Mouse (Mus musculus): ENCODE measurements around the gene B4galnt4. TPM values are rescaled to one million over a fixed set of nuclear protein-coding genes. Genes with fewer than 3 reads are reported as not detected.

B4galnt4 gene
- polyA plus RNA-seq, 1 experiment from 2014 or later = 53.0 TPM

- 92% methylated on average over 4 of the region's 4 CpGs for WGBS
- H3K9ac ChIP-seq (replicated peaks; ENCODE audit: low read depth, low read length) = no peak overlapping the region
Observed at GRCm38 (mm10) chr7:141052016-141052415, 8.9 kb upstream of the B4galnt4 start.

GRCm38 (mm10) chr7:141052421-141052820 is 8.5 kb upstream of the B4galnt4 start:
- WGBS = 91% methylated on average over 2 of the region's 2 CpGs
- H3K9me3 ChIP-seq (ENCODE audit: control insufficient read depth, low read length) = no peaks in the 10 kb centered on the region
- ATAC-seq = no peak
- H3K9ac ChIP-seq (replicated peaks; ENCODE audit: low read depth, low read length) = no peak overlapping the region
- no peak overlapping the region for H3K4me3 ChIP-seq (replicated peaks; ENCODE audit: low read length)
- peaks cover 7% of the 10 kb centered on the region for H3K4me1 ChIP-seq (replicated peaks; ENCODE audit: control insufficient read depth, insufficient read depth, low read length)
- no peak overlapping the region for H3K27ac ChIP-seq (ENCODE audit: low read length)
- no peaks in the 10 kb centered on the region for H3K36me3 ChIP-seq (ENCODE audit: control insufficient read depth, insufficient read depth)
- H3K4me2 ChIP-seq (ENCODE audit: low read length) = no peak overlapping the region
- no peaks in the 10 kb centered on the region for H3K27me3 ChIP-seq (replicated peaks; ENCODE audit: control insufficient read depth, insufficient read depth, low read length)

More at GRCm38 (mm10) chr7:141052016-141052415, 8.9 kb upstream of the B4galnt4 start:
- Histone ChIP-seq H3K27me3 (replicated peaks; ENCODE audit: control insufficient read depth, insufficient read depth, low read length) (no peaks in the 10 kb centered on the region), H3K27ac (ENCODE audit: low read length) (no peak overlapping the region), H3K4me2 (ENCODE audit: low read length) (no peak overlapping the region), H3K4me3 (replicated peaks; ENCODE audit: low read length) (no peak overlapping the region), H3K4me1 (replicated peaks; ENCODE audit: control insufficient read depth, insufficient read depth, low read length) (peaks cover 10% of the 10 kb centered on the region), H3K9me3 (ENCODE audit: control insufficient read depth, low read length) (no peaks in the 10 kb centered on the region), H3K36me3 (ENCODE audit: control insufficient read depth, insufficient read depth) (no peaks in the 10 kb centered on the region)
- no peak for ATAC-seq

GRCm38 (mm10) chr7:141055785-141056184 is 5.1 kb upstream of the B4galnt4 start:
- no peak overlapping the region for H3K9ac ChIP-seq (replicated peaks; ENCODE audit: low read depth, low read length)
- no peak overlapping the region for H3K4me3 ChIP-seq (replicated peaks; ENCODE audit: low read length)
- 80% methylated on average over 4 of the region's 4 CpGs for WGBS
- no peaks in the 10 kb centered on the region for H3K36me3 ChIP-seq (ENCODE audit: control insufficient read depth, insufficient read depth)
- H3K4me2 ChIP-seq (ENCODE audit: low read length) = no peak overlapping the region
- H3K4me1 ChIP-seq (replicated peaks; ENCODE audit: control insufficient read depth, insufficient read depth, low read length) = peaks cover 5% of the 10 kb centered on the region
- no peak for ATAC-seq
- no peaks in the 10 kb centered on the region for H3K9me3 ChIP-seq (ENCODE audit: control insufficient read depth, low read length)
- H3K27me3 ChIP-seq (replicated peaks; ENCODE audit: control insufficient read depth, insufficient read depth, low read length) = no peaks in the 10 kb centered on the region
- no peak overlapping the region for H3K27ac ChIP-seq (ENCODE audit: low read length)

- Histone ChIP-seq H3K4me1 (replicated peaks; ENCODE audit: control insufficient read depth, insufficient read depth, low read length) (peaks cover 11% of the 10 kb centered on the region), H3K4me3 (replicated peaks; ENCODE audit: low read length) (no peak overlapping the region), H3K27ac (ENCODE audit: low read length) (no peak overlapping the region), H3K9me3 (ENCODE audit: control insufficient read depth, low read length) (no peaks in the 10 kb centered on the region), H3K27me3 (replicated peaks; ENCODE audit: control insufficient read depth, insufficient read depth, low read length) (no peaks in the 10 kb centered on the region), H3K4me2 (ENCODE audit: low read length) (no peak overlapping the region), H3K9ac (replicated peaks; ENCODE audit: low read depth, low read length) (no peak overlapping the region), H3K36me3 (ENCODE audit: control insufficient read depth, insufficient read depth) (no peaks in the 10 kb centered on the region)
- ATAC-seq = no peak
- WGBS = 88% methylated on average over 6 of the region's 6 CpGs
Observed at GRCm38 (mm10) chr7:141056976-141057375, 3.9 kb upstream of the B4galnt4 start.

- Histone ChIP-seq H3K4me1 (replicated peaks; ENCODE audit: control insufficient read depth, insufficient read depth, low read length) (peaks cover 17% of the 10 kb centered on the region), H3K9me3 (ENCODE audit: control insufficient read depth, low read length) (no peaks in the 10 kb centered on the region), H3K36me3 (ENCODE audit: control insufficient read depth, insufficient read depth) (no peaks in the 10 kb centered on the region), H3K4me2 (ENCODE audit: low read length) (no peak overlapping the region), H3K27me3 (replicated peaks; ENCODE audit: control insufficient read depth, insufficient read depth, low read length) (no peaks in the 10 kb centered on the region), H3K4me3 (replicated peaks; ENCODE audit: low read length) (no peak overlapping the region), H3K27ac (ENCODE audit: low read length) (no peak overlapping the region), H3K9ac (replicated peaks; ENCODE audit: low read depth, low read length) (no peak overlapping the region)
- 93% methylated on average over 1 of the region's 1 CpGs for WGBS
- no peak for ATAC-seq
Observed at GRCm38 (mm10) chr7:141057541-141057940, 3.4 kb upstream of the B4galnt4 start.

GRCm38 (mm10) chr7:141058601-141059341 is 2.1 kb upstream of the B4galnt4 start:
- H3K4me3 ChIP-seq (replicated peaks; ENCODE audit: low read length) = no peak overlapping the region
- H3K9ac ChIP-seq (replicated peaks; ENCODE audit: low read depth, low read length) = no peak overlapping the region
- H3K9me3 ChIP-seq (ENCODE audit: control insufficient read depth, low read length) = no peaks in the 10 kb centered on the region
- H3K27me3 ChIP-seq (replicated peaks; ENCODE audit: control insufficient read depth, insufficient read depth, low read length) = no peaks in the 10 kb centered on the region
- 93% methylated on average over 14 of the region's 14 CpGs for WGBS
- H3K4me1 ChIP-seq (replicated peaks; ENCODE audit: control insufficient read depth, insufficient read depth, low read length) = peaks cover 25% of the 10 kb centered on the region
- no peak overlapping the region for H3K27ac ChIP-seq (ENCODE audit: low read length)
- H3K36me3 ChIP-seq (ENCODE audit: control insufficient read depth, insufficient read depth) = no peaks in the 10 kb centered on the region
- H3K4me2 ChIP-seq (ENCODE audit: low read length) = no peak overlapping the region
- ATAC-seq = no peak

- Histone ChIP-seq H3K36me3 (ENCODE audit: control insufficient read depth, insufficient read depth) (peaks cover 6% of the 10 kb centered on the region), H3K27ac (ENCODE audit: low read length) (0 out of 2 replicates have a peak overlapping the region, but pooled peaks have one; percentile 67), H3K27me3 (replicated peaks; ENCODE audit: control insufficient read depth, insufficient read depth, low read length) (no peaks in the 10 kb centered on the region), H3K4me3 (replicated peaks; ENCODE audit: low read length) (peak overlapping the region; percentile 87), H3K4me2 (ENCODE audit: low read length) (peak overlapping the region; percentile 87), H3K9me3 (ENCODE audit: control insufficient read depth, low read length) (no peaks in the 10 kb centered on the region), H3K9ac (replicated peaks; ENCODE audit: low read depth, low read length) (peak overlapping the region; percentile 92), H3K4me1 (replicated peaks; ENCODE audit: control insufficient read depth, insufficient read depth, low read length) (peaks cover 25% of the 10 kb centered on the region)
- 67% methylated on average over 2 of the region's 2 CpGs for WGBS
- ATAC-seq = no peak
Observed at GRCm38 (mm10) chr7:141059929-141060328, 975 bp upstream of the B4galnt4 start.

- Histone ChIP-seq H3K27me3 (replicated peaks; ENCODE audit: control insufficient read depth, insufficient read depth, low read length) (no peaks in the 10 kb centered on the region), H3K4me3 (replicated peaks; ENCODE audit: low read length) (peak overlapping the region; percentile 87), H3K27ac (ENCODE audit: low read length) (peak overlapping the region; percentile 67), H3K9ac (replicated peaks; ENCODE audit: low read depth, low read length) (peak overlapping the region; percentile 92), H3K9me3 (ENCODE audit: control insufficient read depth, low read length) (no peaks in the 10 kb centered on the region), H3K4me1 (replicated peaks; ENCODE audit: control insufficient read depth, insufficient read depth, low read length) (peaks cover 25% of the 10 kb centered on the region), H3K36me3 (ENCODE audit: control insufficient read depth, insufficient read depth) (peaks cover 18% of the 10 kb centered on the region), H3K4me2 (ENCODE audit: low read length) (peak overlapping the region; percentile 87)
- ATAC-seq = peak; percentile 45
- 0% methylated on average over 37 of the region's 37 CpGs for WGBS
Observed at GRCm38 (mm10) chr7:141061269-141061692, 377 bp downstream of the B4galnt4 start.

GRCm38 (mm10) chr7:141062525-141062924 is 1.6 kb downstream of the B4galnt4 start:
- H3K36me3 ChIP-seq (ENCODE audit: control insufficient read depth, insufficient read depth) = peaks cover 27% of the 10 kb centered on the region
- H3K9ac ChIP-seq (replicated peaks; ENCODE audit: low read depth, low read length) = no peak overlapping the region
- ATAC-seq = no peak
- H3K9me3 ChIP-seq (ENCODE audit: control insufficient read depth, low read length) = no peaks in the 10 kb centered on the region
- H3K27ac ChIP-seq (ENCODE audit: low read length) = no peak overlapping the region
- no peak overlapping the region for H3K4me3 ChIP-seq (replicated peaks; ENCODE audit: low read length)
- H3K4me2 ChIP-seq (ENCODE audit: low read length) = peak overlapping the region; percentile 87; the same call in 1 of the 2 replicates
- no peaks in the 10 kb centered on the region for H3K27me3 ChIP-seq (replicated peaks; ENCODE audit: control insufficient read depth, insufficient read depth, low read length)
- peaks cover 25% of the 10 kb centered on the region for H3K4me1 ChIP-seq (replicated peaks; ENCODE audit: control insufficient read depth, insufficient read depth, low read length)
- WGBS = 72% methylated on average over 7 of the region's 7 CpGs
